Mouse (Mus musculus) left cerebral cortex, postnatal 25 days (tissue): Measurements from ENCODE around the gene Stpg4. TPM values are rescaled to one million over a fixed set of nuclear protein-coding genes. Genes with fewer than 3 reads are reported as not detected.

Experiments
- DNase-seq, 2 experiments: peaks; one replicate each; pipeline ENCODE4 v3.0.0; 2022; ENCODE audit warnings: low spot score in 2 of 2, mixed read lengths in 1 of 2
- intact Hi-C: fragments of 180-260 bp; cut with DNase I; formaldehyde crosslinking; loops from one replicate; pipeline ENCODE4 v1.15.1; 2025
- total RNA-seq, 2 experiments: library from RNA; stranded (reverse); gene quantifications; 2 replicates each; pipeline ENCODE4 v1.2.3; 2021

Stpg4 gene
- total RNA-seq = under 1 TPM in 1 of 2 experiments, not detected in 1; 0.62 TPM

DNA sequence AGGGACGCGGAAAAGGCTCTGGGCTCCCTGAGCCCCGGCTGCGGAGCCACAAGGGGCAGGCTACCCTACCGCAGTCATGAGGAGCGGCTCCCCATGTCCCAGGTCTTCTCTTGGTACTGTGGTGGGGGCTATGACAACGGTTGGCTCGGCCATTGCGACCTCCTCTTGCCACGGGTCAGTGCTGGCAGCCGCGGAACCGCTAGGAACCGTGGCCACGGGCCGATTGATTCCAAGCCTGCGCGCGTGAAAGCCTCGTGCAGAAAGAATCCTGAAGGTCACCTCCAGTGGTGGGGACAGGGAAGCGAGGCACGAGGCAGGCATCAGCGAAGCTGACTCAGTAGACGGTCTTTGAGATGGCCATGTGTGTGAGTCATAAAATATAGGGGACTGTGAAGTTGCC is at the start of gene Stpg4:
TSS of gene Stpg4 (minus strand) at position 231 of the 400 bp plus-strand sequence.
- DNase-seq = no peak
- intact Hi-C loops = loop anchor here (5.0 kb wide), 1 partner anchor 50 kb away; no protein-coding TSS in a partner anchor

DNA sequence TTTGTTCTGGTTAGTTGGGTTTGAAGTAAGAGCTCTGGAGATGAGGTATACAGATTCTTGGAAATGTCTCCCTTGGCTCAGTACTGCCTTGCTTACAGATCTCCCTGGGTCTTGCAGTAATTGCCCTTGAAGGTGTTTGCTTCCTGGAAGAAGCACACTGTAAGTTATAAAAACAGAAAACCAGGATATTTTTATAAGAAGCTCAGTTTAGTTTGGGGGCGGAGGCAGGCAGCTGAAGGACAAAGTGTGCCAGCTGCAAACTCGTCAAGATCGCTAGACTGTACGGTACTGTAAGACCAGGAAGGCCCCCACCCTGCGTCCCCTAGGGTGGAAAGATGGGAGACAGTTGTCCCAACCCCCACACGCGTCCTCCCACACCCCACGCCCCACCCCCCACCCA is 47.8 kb upstream of the Stpg4 start:
- DNase-seq = peak; percentile 27 to 68
- intact Hi-C loops = loop anchor here (2.0 kb wide), 3 partner anchors 15 to 47 kb away; partner anchors contain the start of gene Calm2

DNA sequence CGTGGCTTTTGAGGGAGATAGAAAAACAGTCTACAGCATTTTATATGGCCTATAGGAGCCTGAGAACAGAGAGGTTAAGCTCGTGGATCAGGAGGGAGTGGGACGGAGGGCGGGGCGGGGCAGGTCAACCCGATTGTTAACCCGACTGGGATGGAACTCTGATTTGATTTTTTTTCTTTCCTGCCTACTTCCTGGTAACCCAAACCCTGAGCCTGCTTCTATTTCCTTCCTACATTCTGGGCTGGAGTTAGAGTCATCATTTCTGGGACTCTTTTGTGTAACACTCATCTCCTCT is 46.9 kb upstream of the Stpg4 start:
- intact Hi-C loops = loop anchor here (2.0 kb wide), 3 partner anchors 14 to 48 kb away; partner anchors contain the start of gene Calm2
- no peak for DNase-seq

DNA sequence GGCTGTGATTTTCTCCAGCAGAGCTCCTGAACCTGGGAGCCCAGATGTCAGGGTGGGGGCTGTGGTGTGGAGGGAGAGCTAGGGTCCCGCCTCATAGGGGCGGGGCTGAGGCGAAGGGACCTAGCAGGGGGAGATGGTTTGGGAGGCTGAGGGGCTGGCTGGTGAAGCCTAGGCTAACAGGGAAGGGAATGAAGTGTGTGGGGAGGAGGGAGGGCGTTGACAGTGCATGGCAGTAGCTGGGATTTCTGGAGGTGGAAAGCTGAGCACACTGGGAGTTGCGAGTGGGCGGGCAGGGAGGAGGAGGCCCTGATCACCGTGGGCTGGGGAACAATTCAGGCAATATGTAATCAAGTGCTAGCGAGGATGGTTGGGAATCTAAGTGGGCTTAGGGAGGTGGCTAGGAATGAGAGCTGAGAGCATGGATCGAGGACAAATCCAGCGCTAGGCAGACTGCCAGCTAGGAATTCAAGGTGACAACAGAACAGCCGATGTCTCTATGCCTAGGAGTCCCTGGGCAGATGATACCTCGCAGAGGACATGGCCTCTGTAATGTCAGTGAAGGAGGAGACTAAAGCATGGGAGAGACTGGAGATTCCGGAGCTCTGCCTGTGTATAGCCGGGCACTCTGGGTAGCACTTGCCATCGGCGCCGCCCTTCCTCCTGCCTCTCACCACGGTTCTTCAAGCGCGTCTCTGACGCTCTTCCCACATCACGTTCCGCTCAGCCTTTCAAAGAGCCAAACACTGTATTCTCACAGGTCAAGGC is 46.4 kb upstream of the Stpg4 start:
- peak; percentile 60 to 77 for DNase-seq
- intact Hi-C loops = loop anchor here (2.0 kb wide), 3 partner anchors 13 to 49 kb away; partner anchors contain the start of gene Calm2

DNA sequence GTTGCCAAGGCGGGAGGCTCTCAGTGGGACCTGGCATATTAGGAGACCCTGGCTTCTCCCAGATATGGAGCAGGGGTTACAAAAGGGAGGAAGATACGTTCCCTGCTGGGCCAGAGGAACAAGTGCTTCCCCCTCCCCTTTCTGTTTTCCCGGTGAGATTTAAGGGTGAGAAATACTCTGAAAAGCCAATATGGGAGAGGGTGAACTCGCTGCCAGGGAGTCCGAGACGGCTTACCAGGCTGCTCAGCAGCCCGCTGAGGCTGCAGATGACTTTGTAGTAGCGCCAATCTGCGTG is 45.8 kb upstream of the Stpg4 start:
- intact Hi-C loops = no loop called here
- peak; percentile 57 to 77 for DNase-seq

- intact Hi-C loops = no loop called here
- no peak for DNase-seq
These were observed 45.3 kb upstream of the Stpg4 start for GRCm38 (mm10) chr17:87472879-87473278.

- intact Hi-C loops = no loop called here
- no peak for DNase-seq
These were observed 44.1 kb upstream of the Stpg4 start for GRCm38 (mm10) chr17:87471661-87472060.

DNA sequence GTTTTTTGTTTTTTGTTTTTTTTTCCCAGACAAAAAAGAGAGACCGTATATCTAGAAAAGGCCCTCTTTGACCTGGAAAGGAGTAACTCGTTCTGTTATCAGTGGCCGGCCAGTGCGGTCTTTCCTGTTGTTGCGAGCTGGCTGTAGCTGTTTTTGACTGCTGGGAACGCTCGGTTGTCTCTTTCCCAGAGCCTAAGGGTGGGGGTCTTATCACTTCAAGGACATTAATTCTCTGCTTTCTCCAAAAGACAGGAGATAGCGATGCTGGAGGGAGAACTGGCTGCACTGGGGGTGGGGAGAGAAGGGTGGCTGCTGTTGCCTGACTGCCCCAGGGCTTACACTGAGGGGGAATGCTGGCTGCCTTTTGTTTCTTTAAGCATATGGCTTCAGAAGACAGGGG is 43.3 kb upstream of the Stpg4 start:
- no peak for DNase-seq
- intact Hi-C loops = no loop called here

DNA sequence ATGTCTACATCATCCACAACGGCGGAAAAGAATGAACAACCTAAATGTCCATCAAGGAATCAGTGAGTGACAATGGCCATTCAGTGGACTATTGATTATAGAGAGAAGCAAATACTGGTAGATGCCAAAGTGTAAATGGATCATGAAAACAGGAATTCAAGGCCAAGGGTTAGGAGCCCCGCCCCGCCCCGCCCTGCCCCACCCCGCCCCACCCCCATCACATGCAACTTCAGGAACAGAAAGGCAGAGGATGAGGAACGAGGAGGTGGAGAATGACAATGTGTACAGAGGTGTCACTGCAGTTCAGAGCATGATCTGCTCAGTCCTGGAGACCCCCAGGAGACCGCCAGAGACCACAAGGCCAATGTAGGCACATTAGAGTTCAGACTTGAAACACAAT is 42.7 kb upstream of the Stpg4 start:
- intact Hi-C loops = no loop called here
- no peak for DNase-seq

GRCm38 (mm10) chr17:87469428-87469827 is 41.9 kb upstream of the Stpg4 start:
- intact Hi-C loops = no loop called here
- no peak for DNase-seq

DNA sequence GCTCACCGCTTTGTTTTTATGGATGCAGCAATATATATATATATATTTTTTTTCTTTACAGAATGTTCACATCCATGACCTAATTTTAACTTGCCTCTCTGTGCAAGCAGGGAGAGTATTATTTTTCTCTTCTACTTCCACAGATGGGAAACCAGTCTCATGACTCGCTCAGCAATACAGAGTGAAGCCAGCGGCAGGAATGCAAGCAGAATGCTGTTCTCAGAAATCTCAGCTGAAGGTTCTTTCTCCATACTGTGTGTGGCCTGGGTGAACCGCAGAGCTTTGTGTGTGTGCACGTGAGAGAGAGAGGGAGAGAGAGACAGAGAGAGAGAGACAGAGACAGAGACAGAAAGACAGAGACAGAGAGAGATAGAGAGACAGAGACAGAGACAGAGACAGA is 41.1 kb upstream of the Stpg4 start:
- intact Hi-C loops = no loop called here

GRCm38 (mm10) chr17:87461499-87461896 is 34.0 kb upstream of the Stpg4 start:
- intact Hi-C loops = loop anchor here (1.0 to 2.0 kb wide), 2 partner anchors 13 to 41 kb away; no protein-coding TSS in a partner anchor

More for the DNA sequence above, 41.1 kb upstream of the Stpg4 start:
- peak in 1 of 2 experiments; percentile 53 for DNase-seq

DNA sequence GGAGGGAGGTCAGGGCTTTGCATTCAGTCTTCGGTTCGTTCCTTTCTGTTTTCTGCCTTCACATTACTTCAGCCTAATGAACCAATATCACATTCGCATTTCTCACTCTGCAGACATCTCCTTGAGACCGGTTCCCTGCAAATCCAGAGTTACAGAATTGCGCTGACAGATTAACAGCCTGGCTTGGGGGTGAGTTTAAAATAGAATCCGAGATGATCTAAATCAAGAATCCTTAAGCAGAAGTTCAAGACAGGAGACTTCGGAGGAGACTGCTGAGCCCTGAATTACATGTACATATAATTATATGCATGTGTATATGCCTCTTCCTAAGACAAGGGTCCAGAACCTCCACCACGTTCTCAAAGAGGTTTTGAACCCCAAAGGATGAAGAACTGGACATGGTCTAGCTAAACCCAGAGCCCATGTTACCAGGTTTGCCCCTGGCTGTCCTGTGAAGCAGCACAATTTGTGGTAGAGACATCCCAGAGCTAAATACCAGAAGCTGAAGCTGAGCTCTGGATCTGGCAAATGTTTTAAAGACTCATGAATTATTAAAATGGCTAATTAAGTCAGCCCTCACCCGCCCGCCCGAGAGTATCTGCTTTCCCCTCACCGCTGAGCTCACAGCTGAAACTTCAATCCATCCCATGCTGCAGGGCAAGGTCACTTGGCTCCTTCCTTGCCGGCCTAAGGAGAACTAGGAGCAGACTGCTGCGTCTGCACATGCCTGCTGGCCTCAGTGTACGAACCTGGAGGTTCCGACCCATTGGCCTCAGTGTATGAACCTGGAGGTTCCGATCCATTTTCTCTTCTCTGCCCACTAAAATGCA is 33.3 kb upstream of the Stpg4 start:
- peak in 1 of 2 experiments; percentile 60 for DNase-seq
- intact Hi-C loops = loop anchor here (1.0 to 2.0 kb wide), 3 partner anchors 14 to 70 kb away; no protein-coding TSS in a partner anchor

More at GRCm38 (mm10) chr17:87461499-87461896, 34.0 kb upstream of the Stpg4 start:
- DNase-seq = peak in 1 of 2 experiments; percentile 52

- peak; percentile 72 to 94 for DNase-seq
- intact Hi-C loops = loop anchor here (1.0 to 2.0 kb wide), 2 partner anchors 15 to 71 kb away; no protein-coding TSS in a partner anchor
These were observed 32.5 kb upstream of the Stpg4 start for GRCm38 (mm10) chr17:87459750-87460668.

DNA sequence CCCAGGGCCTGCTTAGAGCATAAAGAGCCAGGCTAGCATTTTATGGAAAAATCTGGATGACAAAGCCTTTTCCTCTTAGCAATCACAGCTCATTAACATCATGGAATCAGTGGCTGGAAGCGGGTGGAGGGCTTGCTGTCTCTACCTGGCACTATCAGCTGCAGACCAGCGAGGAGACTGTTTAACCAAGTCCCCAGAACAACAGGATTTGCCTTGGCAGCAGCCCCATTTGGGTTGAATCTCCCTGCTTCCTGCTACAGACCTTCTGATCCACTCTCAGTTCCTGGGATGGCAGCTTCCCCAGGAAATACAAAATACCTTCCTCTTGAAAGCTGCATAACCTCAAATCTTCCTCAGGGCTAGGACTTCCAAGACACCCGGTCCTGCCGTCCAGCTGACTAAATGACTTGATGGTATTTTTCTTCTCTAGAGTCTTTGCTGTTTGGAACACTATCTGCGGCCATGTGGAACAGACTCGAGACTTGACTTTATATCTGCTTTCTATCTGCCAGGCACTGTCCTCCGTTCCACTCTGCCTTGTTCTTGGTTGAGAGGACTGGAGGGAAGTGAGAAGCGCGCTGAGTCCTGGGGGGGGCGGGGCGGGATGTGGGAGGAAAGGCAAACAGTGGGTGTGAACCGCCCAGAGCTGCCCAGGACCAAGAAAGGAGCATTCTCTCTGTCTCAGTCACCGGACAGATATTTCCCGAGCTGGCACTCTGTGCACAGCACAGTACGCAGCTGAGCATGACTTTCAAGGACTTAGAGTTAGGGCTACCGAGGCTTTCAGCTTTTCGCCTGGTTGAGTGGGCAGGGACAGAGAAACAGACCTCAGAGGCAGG is 31.6 kb upstream of the Stpg4 start:
- intact Hi-C loops = no loop called here

DNA sequence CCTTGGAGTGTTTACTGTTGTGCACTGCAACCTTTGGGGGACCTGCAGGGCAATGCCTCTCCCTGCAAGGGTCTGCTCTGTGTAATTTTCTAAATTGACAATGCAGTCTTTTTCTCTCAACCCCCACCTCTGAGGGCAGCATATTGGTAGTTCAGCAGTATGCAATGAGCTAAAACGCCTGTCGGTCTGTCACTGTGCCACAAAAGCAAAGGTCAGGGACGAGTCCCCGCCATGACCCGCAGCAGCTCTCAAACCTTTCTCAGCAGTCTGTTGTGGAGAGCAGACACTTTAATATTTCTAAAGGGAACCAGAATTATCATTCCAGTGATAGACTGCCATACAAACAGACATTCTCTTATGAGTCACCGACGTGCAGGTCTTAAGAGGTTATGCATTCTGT is 30.4 kb upstream of the Stpg4 start:
- intact Hi-C loops = no loop called here
- DNase-seq = no peak

More for the DNA sequence above, 31.6 kb upstream of the Stpg4 start:
- DNase-seq = no peak

GRCm38 (mm10) chr17:87454121-87454520 is 26.6 kb upstream of the Stpg4 start:
- intact Hi-C loops = no loop called here
- DNase-seq = no peak

DNA sequence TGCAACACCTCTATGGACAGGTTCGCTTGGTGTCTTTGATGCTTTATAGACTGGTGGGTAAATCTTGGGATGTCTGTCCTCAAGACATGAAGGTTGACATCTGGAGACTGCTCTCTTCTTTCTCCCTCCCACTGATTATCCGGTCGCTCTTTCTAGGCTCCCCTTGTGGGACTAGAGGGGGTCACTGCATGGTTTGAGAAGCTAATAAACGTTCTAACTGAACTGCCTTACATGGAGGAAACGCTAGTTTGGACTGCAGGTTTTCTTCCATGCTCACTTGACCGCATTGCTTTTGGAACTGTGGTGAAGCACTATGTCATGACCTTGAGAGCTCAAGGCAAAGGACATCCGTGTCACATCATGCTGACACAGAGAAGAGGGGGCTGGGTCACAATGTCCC is 25.8 kb upstream of the Stpg4 start:
- no peak for DNase-seq
- intact Hi-C loops = no loop called here

DNA sequence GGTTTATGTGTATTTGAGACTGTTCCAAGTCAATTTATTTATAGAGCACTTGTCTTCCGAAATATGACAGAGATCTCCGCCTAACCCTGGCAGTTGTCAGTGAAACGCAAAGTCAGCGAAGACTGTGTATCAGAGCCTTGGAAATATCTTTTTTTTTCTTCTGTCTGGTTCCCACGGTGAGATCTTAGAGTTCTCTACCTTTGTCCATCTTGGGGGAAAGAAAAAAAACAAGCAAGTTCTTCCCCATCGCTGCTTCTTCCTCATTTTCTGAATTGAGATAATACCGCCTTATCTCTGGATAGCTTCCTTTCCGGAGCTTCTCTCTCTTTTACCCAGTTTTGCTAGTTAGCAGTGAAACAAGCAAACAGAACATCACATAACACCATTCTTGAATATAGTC is 21.3 kb upstream of the Stpg4 start:
- DNase-seq = no peak
- intact Hi-C loops = loop anchor here (5.0 kb wide), 1 partner anchor 132 kb away; no protein-coding TSS in a partner anchor
